Mouse (Mus musculus) G1E (cell line): Measurements from ENCODE around the gene Rbbp8nl. TPM values are rescaled to one million over a fixed set of nuclear protein-coding genes. Genes with fewer than 3 reads are reported as not detected.

Experiments
- ATAC-seq: 2 replicates; pipeline ENCODE4 v1.8.0; 2016; ENCODE audit warnings: mild to moderate bottlenecking; ENCODE audit not compliant: insufficient number of reproducible peaks, poor library complexity, low FRiP score, severe bottlenecking; ENCODE audit errors: extremely low read depth
- DNase-seq: peaks from one replicate; pipeline ENCODE4 v3.0.0; 2012; ENCODE audit warnings: low spot score
- H3K27me3 ChIP-seq: 2 replicates; pipeline ENCODE4 v1.6.1; 2012; ENCODE audit warnings: mild to moderate bottlenecking, low read length, inconsistent platforms; ENCODE audit not compliant: insufficient read depth
- H3K36me3 ChIP-seq: replicated peaks from 2 replicates; pipeline ENCODE3; 2012; ENCODE audit warnings: mild to moderate bottlenecking, inconsistent platforms
- H3K4me1 ChIP-seq: 2 replicates; pipeline ENCODE4 v1.6.1; 2012; ENCODE audit warnings: low read depth, low read length, inconsistent platforms, mixed read lengths; ENCODE audit not compliant: insufficient read depth
- H3K4me3 ChIP-seq: 2 replicates; pipeline ENCODE4 v1.5.1; 2012; ENCODE audit warnings: low read depth, mild to moderate bottlenecking, inconsistent platforms, low read length, moderate library complexity, mixed read lengths
- H3K9me3 ChIP-seq: replicated peaks from 2 replicates; pipeline ENCODE4 v1.6.1; 2012; ENCODE audit warnings: inconsistent platforms
- CTCF ChIP-seq: IDR thresholded peaks from 2 replicates; pipeline ENCODE4 v1.5.1; 2012; ENCODE audit warnings: low read depth, low read length, inconsistent platforms, mixed read lengths
- GATA1 ChIP-seq: IDR thresholded peaks from 2 replicates; pipeline ENCODE4 v1.6.1; 2012; ENCODE audit warnings: borderline replicate concordance, low read length, inconsistent platforms, mixed read lengths
- GATA2 ChIP-seq: IDR thresholded peaks from 2 replicates; pipeline ENCODE4 v1.6.1; 2012; ENCODE audit warnings: low read depth, low read length, inconsistent platforms, borderline replicate concordance
- POLR2AphosphoS5 ChIP-seq: IDR thresholded peaks from 2 replicates; pipeline ENCODE4 v1.6.1; 2012; ENCODE audit warnings: low read depth, low read length, inconsistent platforms; ENCODE audit not compliant: insufficient replicate concordance
- TAL1 ChIP-seq: conservative IDR thresholded peaks from 2 replicates; pipeline ENCODE4 v1.6.1; 2012; ENCODE audit warnings: low read depth, low read length, inconsistent platforms, mixed read lengths
- polyA plus RNA-seq: library from polyadenylated mRNA; stranded (reverse); fragments of >175 nt; gene quantifications from 2 replicates; pipeline ENCODE4 v1.2.3, GENCODE M21; 2012
- total RNA-seq, 2 experiments: library from RNA; stranded (forward) in 1 of 2; stranded (reverse) in 1 of 2; fragments of 200-1000 nt in 1 of 2; fragments of >200 nt in 1 of 2; fragmentation: Nextera tagmentation in 1 of 2; gene quantifications; 2 replicates each; pipeline ENCODE4 v1.2.3; 2014 to 2017

Gene Rbbp8nl
- total and polyA plus RNA-seq, 3 experiments, result 0.11 TPM; not detected in 2

DNA sequence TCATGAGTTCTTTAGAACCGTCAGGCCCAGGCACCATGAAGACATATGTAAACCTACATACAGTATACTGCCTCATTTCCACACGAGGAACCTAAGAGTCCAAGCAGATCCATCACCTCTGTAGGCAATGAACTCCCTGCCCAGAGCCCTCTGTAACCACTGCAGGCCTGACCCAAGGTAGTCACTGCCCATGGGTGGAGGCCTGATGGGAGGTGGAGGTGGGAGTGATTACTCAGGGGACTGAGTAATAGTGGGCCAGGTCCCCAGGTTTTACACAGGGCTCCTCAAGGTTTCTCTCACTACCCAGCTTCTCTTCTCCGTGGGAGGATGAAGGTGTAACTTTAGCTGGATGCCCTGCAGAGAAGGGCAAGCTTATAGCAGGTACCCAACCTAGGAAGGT, 60.5 kb downstream of the Rbbp8nl start:
- no peaks in the 10 kb centered on the region for H3K9me3 ChIP-seq
- peaks cover 85% of the 10 kb centered on the region for H3K4me1 ChIP-seq
- DNase-seq, result no peak
- no peak overlapping the region for H3K4me3 ChIP-seq
- H3K27me3 ChIP-seq, result no peaks in the 10 kb centered on the region
- ATAC-seq, result no peak
- peaks cover 15% of the 10 kb centered on the region for H3K36me3 ChIP-seq
- no peak for TF ChIP-seq CTCF
- TF ChIP-seq TAL1, result no peak
- no peak for TF ChIP-seq POLR2AphosphoS5
- no peak for TF ChIP-seq GATA2
- TF ChIP-seq GATA1, result no peak

DNA sequence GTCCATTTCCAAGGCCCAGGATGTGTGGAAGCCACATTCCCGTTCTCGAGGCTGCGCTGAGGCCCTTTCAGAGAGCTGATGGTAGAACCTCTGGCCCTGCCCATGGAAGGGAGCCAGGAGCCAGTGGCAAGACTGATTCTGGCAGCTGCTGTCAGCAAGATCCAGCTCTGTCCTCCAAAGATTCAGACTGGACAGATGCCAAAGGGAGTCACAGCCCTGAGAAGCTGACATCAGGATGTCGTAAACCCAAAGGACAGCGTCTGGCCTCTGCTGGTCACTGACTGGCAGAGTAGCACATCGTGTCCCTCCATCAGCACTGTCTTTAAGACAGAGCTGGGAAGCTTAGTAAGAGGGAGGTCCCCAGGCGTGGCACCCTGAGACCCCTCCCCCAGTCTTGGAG, 61.1 kb downstream of the Rbbp8nl start:
- no peaks in the 10 kb centered on the region for H3K27me3 ChIP-seq
- TF ChIP-seq CTCF, result no peak
- TF ChIP-seq GATA2, result no peak
- no peak for TF ChIP-seq GATA1
- ATAC-seq (no peak), DNase-seq (no peak)
- no peak overlapping the region for H3K4me3 ChIP-seq
- peaks cover 85% of the 10 kb centered on the region for H3K4me1 ChIP-seq
- no peaks in the 10 kb centered on the region for H3K9me3 ChIP-seq
- peaks cover 18% of the 10 kb centered on the region for H3K36me3 ChIP-seq

GRCm38 (mm10) chr2:180228060-180228458, 61.6 kb downstream of the Rbbp8nl start:
- no peak for TF ChIP-seq POLR2AphosphoS5
- peaks cover 85% of the 10 kb centered on the region for H3K4me1 ChIP-seq
- H3K27me3 ChIP-seq, result no peaks in the 10 kb centered on the region
- H3K36me3 ChIP-seq, result peaks cover 18% of the 10 kb centered on the region
- H3K9me3 ChIP-seq, result no peaks in the 10 kb centered on the region
- no peak for ATAC-seq
- DNase-seq, result no peak
- H3K4me3 ChIP-seq, result peak overlapping the region; percentile 58; the same call in 1 of the 2 replicates

Other genes starting within 250 kb of the Rbbp8nl start
- 144 and 148 TPM in 2 replicates for gene Psma7, start 247.4 kb downstream of the Rbbp8nl start, total RNA-seq (2014; fragmentation: Nextera tagmentation)
- 305 TPM in 2 replicates for gene Psma7, start 247.4 kb downstream of the Rbbp8nl start, total RNA-seq (2017)
- 81.2 and 94.1 TPM in 2 replicates for gene Psma7, start 247.4 kb downstream of the Rbbp8nl start, polyA plus RNA-seq
- gene Ss18l1, start 247.4 kb downstream of the Rbbp8nl start, total RNA-seq (2014; fragmentation: Nextera tagmentation), result 3.7 and 4.3 TPM in 2 replicates
- 3.9 and 4.2 TPM in 2 replicates for gene Ss18l1, start 247.4 kb downstream of the Rbbp8nl start, total RNA-seq (2017)
- 2.4 and 2.5 TPM in 2 replicates for gene Ss18l1, start 247.4 kb downstream of the Rbbp8nl start, polyA plus RNA-seq
- 11.0 and 12.3 TPM in 2 replicates for gene Mtg2, start 219.3 kb downstream of the Rbbp8nl start, total RNA-seq (2014; fragmentation: Nextera tagmentation)
- gene Mtg2, start 219.3 kb downstream of the Rbbp8nl start, total RNA-seq (2017), result 21.7 and 24.8 TPM in 2 replicates
- gene Mtg2, start 219.3 kb downstream of the Rbbp8nl start, polyA plus RNA-seq, result 12.9 and 14.8 TPM in 2 replicates
- not detected in 2 replicates for gene Hrh3, start 185.4 kb downstream of the Rbbp8nl start, total RNA-seq (2014; fragmentation: Nextera tagmentation)
- gene Hrh3, start 185.4 kb downstream of the Rbbp8nl start, total RNA-seq (2017), result 0.11 TPM in 1 of 2 replicates, not detected in the other
- gene Hrh3, start 185.4 kb downstream of the Rbbp8nl start, polyA plus RNA-seq, result not detected in 2 replicates
- gene Osbpl2, start 170.6 kb downstream of the Rbbp8nl start, total RNA-seq (2014; fragmentation: Nextera tagmentation), result 20.9 and 25.6 TPM in 2 replicates
- gene Osbpl2, start 170.6 kb downstream of the Rbbp8nl start, total RNA-seq (2017), result 24.5 and 25.0 TPM in 2 replicates
- gene Osbpl2, start 170.6 kb downstream of the Rbbp8nl start, polyA plus RNA-seq, result 16.3 and 22.0 TPM in 2 replicates
- gene Adrm1, start 118.4 kb downstream of the Rbbp8nl start, total RNA-seq (2014; fragmentation: Nextera tagmentation), result 140 and 155 TPM in 2 replicates
- 66.4 and 74.4 TPM in 2 replicates for gene Adrm1, start 118.4 kb downstream of the Rbbp8nl start, total RNA-seq (2017)
- 554 and 822 TPM in 2 replicates for gene Adrm1, start 118.4 kb downstream of the Rbbp8nl start, polyA plus RNA-seq
- 65.1 and 99.6 TPM in 2 replicates for gene Lama5, start 64.0 kb downstream of the Rbbp8nl start, total RNA-seq (2014; fragmentation: Nextera tagmentation)
- gene Lama5, start 64.0 kb downstream of the Rbbp8nl start, total RNA-seq (2017), result 25.4 and 25.5 TPM in 2 replicates
- 64.8 and 69.2 TPM in 2 replicates for gene Lama5, start 64.0 kb downstream of the Rbbp8nl start, polyA plus RNA-seq
- gene Rps21, start 32.5 kb downstream of the Rbbp8nl start, total RNA-seq (2014; fragmentation: Nextera tagmentation), result 629 and 653 TPM in 2 replicates
- 2,631 and 2,791 TPM in 2 replicates for gene Rps21, start 32.5 kb downstream of the Rbbp8nl start, total RNA-seq (2017)
- gene Rps21, start 32.5 kb downstream of the Rbbp8nl start, polyA plus RNA-seq, result 384 and 1,622 TPM in 2 replicates
- 8.7 and 12.1 TPM in 2 replicates for gene Cables2, start 16.4 kb downstream of the Rbbp8nl start, total RNA-seq (2014; fragmentation: Nextera tagmentation)
- gene Cables2, start 16.4 kb downstream of the Rbbp8nl start, total RNA-seq (2017), result 9.7 and 10.9 TPM in 2 replicates
- 14.5 and 23.6 TPM in 2 replicates for gene Cables2, start 16.4 kb downstream of the Rbbp8nl start, polyA plus RNA-seq
- not detected in 2 replicates for gene Gata5, start 44.8 kb upstream of the Rbbp8nl start, total RNA-seq (2014; fragmentation: Nextera tagmentation)
- 0.11 TPM in 1 of 2 replicates, not detected in the other for gene Gata5, start 44.8 kb upstream of the Rbbp8nl start, total RNA-seq (2017)
- not detected in 2 replicates for gene Gata5, start 44.8 kb upstream of the Rbbp8nl start, polyA plus RNA-seq
- gene Slco4a1, start 166.4 kb upstream of the Rbbp8nl start, total RNA-seq (2014; fragmentation: Nextera tagmentation), result not detected in 2 replicates
- gene Slco4a1, start 166.4 kb upstream of the Rbbp8nl start, total RNA-seq (2017), result 0.11 TPM in 1 of 2 replicates, not detected in the other
- gene Slco4a1, start 166.4 kb upstream of the Rbbp8nl start, polyA plus RNA-seq, result not detected in 2 replicates
- gene Ntsr1, start 210.1 kb upstream of the Rbbp8nl start, total RNA-seq (2014; fragmentation: Nextera tagmentation), result not detected in 2 replicates
- gene Ntsr1, start 210.1 kb upstream of the Rbbp8nl start, total RNA-seq (2017), result 0.05 TPM in 1 of 2 replicates, not detected in the other
- gene Ntsr1, start 210.1 kb upstream of the Rbbp8nl start, polyA plus RNA-seq, result not detected in 2 replicates